Mouse (Mus musculus): ENCODE data around the gene Shroom3.

- no peak for TF ChIP-seq GATA1 (IDR thresholded peaks at IDR 0.05; ENCODE audit: borderline replicate concordance, low read length)
- TF ChIP-seq FLI1 (IDR thresholded peaks at IDR 0.05; ENCODE audit: low read length): no peak
Observed at GRCm38 (mm10) chr5:92721610-92722009, 38.4 kb downstream of the Shroom3 start.
